Mouse (Mus musculus) large intestine, adult 2 months (tissue): ENCODE results near the gene Tspan17. TPM values are rescaled to one million over a fixed set of nuclear protein-coding genes. Genes with fewer than 3 reads are reported as not detected.

Experiments used
- DNase-seq: peaks from one replicate; pipeline ENCODE4 v3.0.0-alpha.2; 2012; ENCODE audit warnings: low read depth, low spot score
- WGBS: fragments of 180-500 bp; shearing (Covaris S2); methylation state at CpG from one replicate; pipeline ENCODE4 v1.1.7; 2018; 5-methylcytosine and 5-hydroxymethylcytosine counted together
- polyA plus RNA-seq: library from polyadenylated mRNA; depleted of rRNA; stranded (reverse); fragments of >200 nt; gene quantifications from 2 replicates; pipeline ENCODE4 v1.2.3, GENCODE M21; 2012; rRNA removed

Tspan17 gene
- polyA plus RNA-seq, 1 experiment: 18.2 TPM

DNA sequence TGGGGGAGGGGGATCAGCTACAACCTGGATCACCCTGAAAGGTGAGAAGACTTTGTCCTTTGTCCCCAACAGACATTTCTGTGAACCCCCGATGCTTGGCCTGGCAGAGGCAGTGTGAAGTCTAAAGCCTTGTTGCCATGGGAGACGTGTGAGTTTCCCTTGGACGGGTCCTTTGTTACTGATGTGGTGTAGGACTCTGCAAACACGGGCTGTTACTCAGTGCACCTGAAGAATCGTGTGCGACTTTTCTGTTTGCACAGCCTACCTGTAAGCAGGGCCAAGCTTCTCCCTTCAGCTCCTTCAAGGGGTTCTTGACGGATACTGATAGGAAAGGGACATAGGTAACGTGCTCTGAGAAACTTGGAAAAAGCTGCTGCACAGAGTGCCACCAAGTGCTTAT is 55.4 kb downstream of the Tspan17 start:
- no peak for DNase-seq
- 33% methylated on average over 8 of the region's 8 CpGs for WGBS

Other genes with a start within 250 kb of the Tspan17 start
- 123 and 156 TPM in 2 replicates for gene 4833439L19Rik, start 223.9 kb upstream of the Tspan17 start, polyA plus RNA-seq
- gene Arl10, start 214.4 kb upstream of the Tspan17 start, polyA plus RNA-seq: 7.8 and 11.2 TPM in 2 replicates
- gene Nop16, start 199.3 kb upstream of the Tspan17 start, polyA plus RNA-seq: 10.2 and 12.2 TPM in 2 replicates
- gene Higd2a, start 199.2 kb upstream of the Tspan17 start, polyA plus RNA-seq: 262 and 291 TPM in 2 replicates
- 73.5 and 101 TPM in 2 replicates for gene Cltb, start 178.0 kb upstream of the Tspan17 start, polyA plus RNA-seq
- gene Faf2, start 167.6 kb upstream of the Tspan17 start, polyA plus RNA-seq: 22.3 and 28.6 TPM in 2 replicates
- gene Rnf44, start 95.5 kb upstream of the Tspan17 start, polyA plus RNA-seq: 91.2 and 122 TPM in 2 replicates
- gene Cdhr2, start 87.9 kb upstream of the Tspan17 start, polyA plus RNA-seq: 378 and 639 TPM in 2 replicates
- gene Gprin1, start 39.5 kb upstream of the Tspan17 start, polyA plus RNA-seq: 0.23 and 0.41 TPM in 2 replicates
- 0.55 and 0.57 TPM in 2 replicates for gene Sncb, start 22.8 kb upstream of the Tspan17 start, polyA plus RNA-seq
- gene Eif4e1b, start 5.4 kb upstream of the Tspan17 start, polyA plus RNA-seq: not detected in 2 replicates
- 2.7 and 4.1 TPM in 2 replicates for gene Unc5a, start 160.0 kb downstream of the Tspan17 start, polyA plus RNA-seq
- gene Hk3, start 232.0 kb downstream of the Tspan17 start, polyA plus RNA-seq: 1.8 and 2.6 TPM in 2 replicates